Mouse (Mus musculus) kidney, adult 2 months (tissue): ENCODE data around the gene Fcgr2b. TPM values are rescaled to one million over a fixed set of nuclear protein-coding genes. Genes with fewer than 3 reads are reported as not detected.

Experiments
- DNase-seq: peaks from one replicate; pipeline ENCODE4 v3.0.0; 2021
- H3K27ac ChIP-seq: fragments of 200-500 bp; 2 replicates; pipeline ENCODE4 v1.5.1; 2012; ENCODE audit warnings: low read depth, low read length, control low read depth, inconsistent platforms; ENCODE audit not compliant: insufficient read depth
- H3K27me3 ChIP-seq: fragments of 200-500 bp; replicated peaks from 2 replicates; pipeline ENCODE4 v1.6.1; 2012; ENCODE audit warnings: mild to moderate bottlenecking, moderate library complexity, low read length, inconsistent platforms; ENCODE audit not compliant: control insufficient read depth, insufficient read depth
- H3K36me3 ChIP-seq: fragments of 200-500 bp; 2 replicates; pipeline ENCODE4 v1.6.1; 2012; ENCODE audit warnings: mild to moderate bottlenecking, moderate library complexity, low read length, inconsistent platforms; ENCODE audit not compliant: control insufficient read depth, insufficient read depth
- H3K4me1 ChIP-seq: fragments of 200-500 bp; 2 replicates; pipeline ENCODE4 v1.6.1; 2011; ENCODE audit warnings: low read length; ENCODE audit not compliant: control insufficient read depth, insufficient read depth
- H3K4me3 ChIP-seq: fragments of 200-500 bp; 2 replicates; pipeline ENCODE4 v1.5.1; 2011; ENCODE audit warnings: mild to moderate bottlenecking, low read depth, low read length, control low read depth; ENCODE audit not compliant: insufficient read depth
- CTCF ChIP-seq: fragments of 200-500 bp; conservative IDR thresholded peaks from 2 replicates; pipeline ENCODE4 v1.5.1; 2011; ENCODE audit warnings: low read depth, mild to moderate bottlenecking, control low read depth, low read length, moderate library complexity, mixed read lengths; ENCODE audit not compliant: insufficient read depth, insufficient read length
- POLR2A ChIP-seq: fragments of 200-500 bp; IDR thresholded peaks from one replicate; pipeline ENCODE4 v1.6.1; 2011; ENCODE audit warnings: low read depth, low read length, control low read depth
- WGBS: fragments of 180-500 bp; shearing (Covaris S2); methylation state at CpG from one replicate; pipeline ENCODE4 v1.1.7; 2018; 5-methylcytosine and 5-hydroxymethylcytosine counted together
- polyA plus RNA-seq: library from polyadenylated mRNA; depleted of rRNA; stranded (reverse); fragments of >200 nt; gene quantifications from 2 replicates; pipeline ENCODE4 v1.2.3, GENCODE M21; 2012; rRNA removed

The Fcgr2b gene
- 61.7 and 64.6 TPM in 2 replicates for polyA plus RNA-seq

DNA sequence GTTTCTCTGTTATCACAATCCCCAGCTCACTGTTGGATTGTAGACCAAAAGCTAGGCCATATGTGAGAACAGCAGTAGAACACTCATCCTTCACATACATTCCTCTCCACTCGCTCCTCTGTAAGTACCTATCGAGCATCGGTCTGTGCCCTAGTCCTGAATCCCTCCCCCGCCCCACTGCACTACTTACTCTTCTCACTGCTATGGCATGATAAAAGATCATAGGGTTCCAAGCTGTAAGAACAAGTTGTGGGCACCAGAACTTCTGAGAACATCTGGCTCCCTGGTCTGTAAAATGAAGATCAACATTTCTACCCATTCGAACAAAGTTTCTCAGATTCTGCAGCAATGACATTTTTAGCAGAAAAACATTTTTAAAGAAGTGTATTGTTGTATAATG is at the start of gene Fcgr2b:
Fcgr2b (minus strand) TSS at position 101 of the 400 bp plus-strand sequence.
- whole genome bisulfite sequencing, result 67% methylated on average over 5 of the region's 5 CpGs

DNA sequence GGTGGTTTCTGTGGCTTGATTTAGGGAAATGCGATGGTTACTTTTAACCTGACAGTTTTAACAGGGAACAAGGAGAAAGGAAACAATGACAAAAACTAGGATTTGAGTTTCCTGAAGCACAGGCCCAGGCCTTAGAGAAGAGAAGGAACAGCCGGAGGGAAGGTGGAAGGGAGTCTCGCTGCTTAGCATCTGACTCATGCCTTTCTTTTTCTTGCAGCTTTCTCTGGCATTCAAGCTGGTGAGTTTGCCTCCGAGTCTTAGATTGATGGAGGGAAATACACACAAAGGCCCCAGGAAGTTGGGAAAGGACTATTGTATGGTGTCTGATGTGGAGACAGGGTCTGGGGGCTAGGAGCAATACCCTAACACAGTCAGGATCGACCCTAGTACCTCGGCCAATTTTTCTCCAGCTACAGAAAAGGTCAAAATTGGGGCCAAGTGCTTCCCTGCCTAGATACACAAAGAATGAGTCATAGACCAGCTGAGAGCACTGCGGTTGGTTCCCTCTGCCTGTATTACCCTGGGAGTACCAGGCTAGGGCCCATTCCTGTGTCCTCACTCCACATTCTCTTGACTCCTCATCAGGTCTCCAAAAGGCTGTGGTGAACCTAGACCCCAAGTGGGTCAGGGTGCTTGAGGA is 43.1 kb upstream of the Fcgr2b start:
- TF ChIP-seq CTCF (no peak), POLR2A (no peak)
- Histone ChIP-seq H3K27me3 (no peaks in the 10 kb centered on the region), H3K4me1 (no peaks in the 10 kb centered on the region), H3K36me3 (no peaks in the 10 kb centered on the region), H3K27ac (no peak overlapping the region), H3K4me3 (no peak overlapping the region)
- no peak for DNase-seq
- WGBS, result 79% methylated on average over 7 of the region's 7 CpGs

More for the DNA sequence above, at the start of gene Fcgr2b:
- no peaks in the 10 kb centered on the region for H3K36me3 ChIP-seq
- H3K27me3 ChIP-seq, result no peaks in the 10 kb centered on the region
- DNase-seq, result no peak
- TF ChIP-seq POLR2A (no peak), CTCF (no peak)
- peak within 1 kb of the TSS; percentile 36 for H3K4me3 ChIP-seq
- peak within 1 kb of the TSS; percentile 70 for H3K27ac ChIP-seq
- H3K4me1 ChIP-seq, result peaks cover 9% of the 10 kb centered on the region; the same call in 1 of the 2 replicates

DNA sequence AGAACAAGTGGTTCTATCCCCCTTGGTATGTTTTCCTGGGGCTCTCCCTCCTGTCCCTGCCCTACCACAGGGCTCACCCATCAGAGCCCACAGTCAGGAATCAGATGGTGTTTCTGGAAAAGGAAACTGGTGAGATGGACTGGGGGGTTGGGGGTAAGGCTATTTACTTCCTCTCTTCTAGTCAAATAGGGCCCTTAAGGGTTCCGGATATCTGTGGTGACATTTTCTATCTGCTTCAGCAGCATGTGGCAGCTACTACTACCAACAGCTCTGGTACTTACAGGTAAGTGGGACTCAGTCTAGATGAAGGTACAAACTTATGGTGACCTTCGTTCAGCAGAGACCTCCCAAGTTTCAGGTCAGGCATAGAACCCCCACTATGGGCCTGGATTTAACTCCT is 42.4 kb upstream of the Fcgr2b start, which contains the start of gene Fcgr4:
Fcgr4 (plus strand) TSS at position 184 of the 400 bp plus-strand sequence.
- Histone ChIP-seq H3K27ac (no peak within 1 kb of the TSS), H3K4me1 (no peaks in the 10 kb centered on the region), H3K4me3 (no peak within 1 kb of the TSS), H3K27me3 (no peaks in the 10 kb centered on the region), H3K36me3 (no peaks in the 10 kb centered on the region)
- WGBS, result 85% methylated on average over 2 of the region's 2 CpGs
- no peak for TF ChIP-seq POLR2A
- TF ChIP-seq CTCF, result no peak
- DNase-seq, result no peak

DNA sequence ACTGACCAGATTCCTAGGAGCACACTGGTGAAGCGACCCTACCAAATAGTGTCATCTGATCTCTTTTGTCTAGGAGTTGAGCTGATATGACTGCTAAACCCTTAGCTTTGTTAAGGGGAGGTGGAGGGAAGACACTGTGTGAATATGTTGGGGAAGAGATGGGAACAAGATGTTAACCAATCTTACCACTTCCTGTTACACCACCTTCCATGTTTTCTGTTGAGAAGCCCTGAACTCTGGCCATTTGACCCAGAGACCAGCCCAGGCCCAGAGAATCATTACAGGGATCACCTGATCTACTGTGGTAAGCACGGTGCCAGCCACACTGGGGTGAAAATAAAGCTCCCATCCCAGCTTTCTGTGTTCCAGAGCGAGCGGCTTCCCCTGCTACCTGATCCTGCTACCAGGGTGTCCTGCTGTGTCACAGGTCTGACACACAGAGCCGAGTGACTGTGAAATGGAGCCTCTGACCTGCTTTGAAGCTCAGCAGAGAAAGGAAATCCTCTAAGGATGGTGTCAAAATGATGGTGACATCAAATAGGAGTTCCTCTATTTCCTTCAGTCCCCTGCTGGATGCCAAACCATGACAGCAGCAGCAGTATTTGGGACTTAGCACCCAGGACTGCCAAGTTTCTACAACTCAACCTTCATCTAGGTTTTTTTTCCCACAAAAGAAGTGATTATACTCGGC is 41.3 kb upstream of the Fcgr2b start:
- Histone ChIP-seq H3K36me3 (no peaks in the 10 kb centered on the region), H3K4me1 (no peaks in the 10 kb centered on the region), H3K4me3 (no peak overlapping the region), H3K27me3 (no peaks in the 10 kb centered on the region), H3K27ac (no peak overlapping the region)
- 50% methylated on average over 6 of the region's 6 CpGs for WGBS
- TF ChIP-seq POLR2A (no peak), CTCF (no peak)
- no peak for DNase-seq

DNA sequence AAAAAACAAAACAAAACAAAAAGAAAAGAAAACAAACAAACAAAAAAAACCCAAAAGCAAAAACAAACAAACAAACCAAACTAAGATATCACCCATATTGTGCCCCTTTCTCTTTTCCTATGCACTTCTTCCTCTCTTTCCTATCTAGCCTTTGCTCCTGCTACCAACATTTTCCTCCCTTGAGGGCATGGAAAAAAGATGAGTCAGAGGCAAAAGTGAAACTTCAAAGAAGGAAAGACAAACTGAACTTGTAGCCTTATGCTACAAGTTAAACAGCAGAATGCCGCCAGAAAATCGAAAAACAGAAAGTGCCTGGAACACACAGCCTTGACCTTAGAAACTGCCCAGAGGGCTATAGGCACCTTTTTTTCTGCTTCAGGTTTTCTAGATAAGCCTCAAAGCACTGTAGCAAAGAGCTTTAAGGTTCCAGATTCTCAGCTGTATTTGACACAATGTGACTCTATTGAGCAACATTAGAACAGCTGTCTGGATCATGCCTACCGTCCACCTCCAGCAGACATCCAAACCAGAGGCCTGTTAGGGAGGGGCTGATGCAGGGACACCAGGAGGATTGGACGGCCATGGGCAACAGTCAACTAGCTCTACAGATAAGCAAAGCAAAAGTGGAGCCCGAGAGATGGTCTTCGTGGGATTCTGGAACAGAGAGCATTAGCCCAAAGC is 40.5 kb upstream of the Fcgr2b start:
- Histone ChIP-seq H3K4me1 (no peaks in the 10 kb centered on the region), H3K27me3 (no peaks in the 10 kb centered on the region), H3K4me3 (no peak overlapping the region), H3K36me3 (no peaks in the 10 kb centered on the region), H3K27ac (no peak overlapping the region)
- TF ChIP-seq POLR2A, result no peak
- 84% methylated on average over 6 of the region's 6 CpGs for WGBS
- no peak for DNase-seq

DNA sequence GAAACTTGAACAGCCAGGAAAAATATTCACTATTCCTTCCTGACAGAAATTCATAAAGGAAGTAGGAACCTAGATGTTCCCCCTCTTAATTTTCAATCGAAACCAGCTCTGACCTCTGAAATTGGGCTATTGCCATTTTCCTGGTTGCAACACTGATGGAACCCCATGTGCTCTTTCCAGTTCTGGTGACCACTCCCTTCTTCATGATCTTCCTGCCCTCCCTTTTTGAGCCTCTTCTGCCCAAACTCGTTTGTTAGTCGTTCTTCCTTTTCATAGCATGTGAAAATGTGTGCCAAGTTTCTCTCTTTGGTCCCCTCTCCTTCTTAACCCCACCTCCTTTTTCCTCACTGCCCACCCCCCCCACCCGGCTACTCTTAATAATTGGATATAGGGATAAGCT is 35.4 kb upstream of the Fcgr2b start:
- Histone ChIP-seq H3K27me3 (no peaks in the 10 kb centered on the region), H3K4me3 (no peak overlapping the region), H3K4me1 (no peaks in the 10 kb centered on the region), H3K36me3 (no peaks in the 10 kb centered on the region), H3K27ac (no peak overlapping the region)
- WGBS, result 71% methylated on average over 4 of the region's 4 CpGs
- no peak for DNase-seq
- TF ChIP-seq CTCF (no peak), POLR2A (no peak)

DNA sequence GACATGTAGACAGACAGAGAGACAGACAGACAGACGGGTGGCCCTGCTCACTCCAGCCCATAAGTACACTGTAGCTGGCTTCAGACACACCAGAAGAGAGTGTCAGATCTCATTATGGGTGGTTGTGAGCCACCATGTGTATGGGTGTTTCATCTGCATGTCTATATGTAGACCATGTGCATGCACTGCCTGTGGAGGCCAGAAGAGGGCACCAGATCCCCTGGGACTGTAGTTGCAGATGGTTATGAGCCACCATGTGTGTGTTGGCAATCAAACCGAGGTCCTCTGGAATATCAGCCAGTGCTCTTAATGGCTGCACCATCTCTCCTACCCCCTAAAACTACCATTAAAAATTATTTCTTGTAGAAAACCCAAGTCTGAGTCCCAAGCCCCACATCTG is 30.6 kb upstream of the Fcgr2b start:
- 95% methylated on average over 2 of the region's 2 CpGs for WGBS
- Histone ChIP-seq H3K36me3 (no peaks in the 10 kb centered on the region), H3K27me3 (no peaks in the 10 kb centered on the region), H3K4me3 (no peak overlapping the region), H3K4me1 (no peaks in the 10 kb centered on the region), H3K27ac (no peak overlapping the region)
- no peak for TF ChIP-seq POLR2A
- TF ChIP-seq CTCF, result 0 out of 2 replicates have a peak, but pooled peaks have one; percentile 22
- no peak for DNase-seq
